Mouse (Mus musculus) bone marrow macrophage, adult 2 months (primary cell): ENCODE measurements around the gene Fbxl15.

Experiments used
- CTCF ChIP-seq: IDR thresholded peaks from 2 replicates; pipeline ENCODE4 v1.5.1; 2012; ENCODE audit warnings: low read depth, mild to moderate bottlenecking, low read length, moderate library complexity
- POLR2A ChIP-seq: IDR thresholded peaks from 2 replicates; pipeline ENCODE4 v1.6.1; 2012; ENCODE audit warnings: mild to moderate bottlenecking, low read depth, low read length, borderline replicate concordance

DNA sequence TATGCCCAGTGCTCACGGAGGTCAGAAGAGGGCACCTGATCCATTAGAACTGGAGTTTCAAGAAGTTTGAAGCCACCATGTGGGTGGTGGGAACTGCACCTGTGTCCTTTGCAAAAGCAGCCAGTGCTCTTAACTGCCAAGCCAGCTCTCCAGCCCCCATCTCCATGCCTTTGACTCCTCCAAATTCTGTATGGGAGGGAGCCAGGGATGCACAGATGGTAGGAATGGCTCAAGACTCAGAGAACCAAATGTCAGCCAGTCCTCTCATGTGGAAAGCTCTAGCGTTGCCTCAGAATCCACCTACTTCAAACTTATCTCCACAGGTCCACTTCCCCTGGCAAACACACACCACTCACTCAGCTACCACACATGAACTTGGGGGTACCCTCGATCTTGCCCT is 5.9 kb downstream of the Fbxl15 start:
- TF ChIP-seq CTCF: no peak
- TF ChIP-seq POLR2A: no peak
